Mouse (Mus musculus): ENCODE results near the gene A26c2.

The A26c2 gene

DNA sequence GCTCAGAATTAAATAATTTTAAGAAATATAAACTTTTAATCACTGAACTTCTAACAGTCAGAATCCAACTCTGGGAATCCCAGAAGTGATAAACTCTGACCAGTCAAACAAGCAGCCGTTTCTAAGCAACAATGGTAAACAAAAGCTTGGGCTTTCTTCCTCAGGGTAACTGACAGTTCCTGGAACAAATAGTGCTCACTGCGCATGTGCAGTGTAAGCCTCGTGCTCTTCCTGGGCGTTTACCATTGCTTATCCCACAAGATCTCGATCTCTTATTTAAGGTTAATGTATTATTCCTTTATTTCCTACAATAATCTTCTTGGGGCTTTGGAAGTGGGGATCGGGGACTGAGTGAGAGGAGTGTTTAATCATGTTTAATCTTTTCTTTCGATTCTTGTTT lies at the start of gene A26c2:
A26c2 (minus strand) TSS at position 101 of the 400 bp plus-strand sequence.
- DNase-seq, result no peak

DNA sequence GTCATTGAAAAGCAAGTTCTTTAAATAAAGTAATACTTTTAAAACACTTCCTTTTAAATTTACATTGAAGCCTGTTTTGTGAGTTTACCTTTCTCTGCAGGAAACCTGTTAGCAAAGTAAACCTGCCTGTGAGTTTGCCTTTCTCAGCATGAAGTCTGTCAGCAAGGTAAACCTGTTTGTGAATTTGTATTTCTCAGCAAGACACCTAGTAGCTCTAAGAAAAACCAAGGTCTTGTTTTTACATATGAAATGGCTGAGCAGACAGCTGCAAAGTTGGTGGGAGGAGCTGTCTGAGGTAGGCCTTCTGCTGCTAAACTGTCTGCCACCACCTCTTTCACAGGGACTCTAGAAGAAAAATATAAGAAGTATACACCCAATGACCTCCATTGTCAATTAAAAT lies 28.0 kb upstream of the A26c2 start:
- no peak for DNase-seq
